Mouse (Mus musculus): Measurements from ENCODE around the gene Usp9x. TPM values are rescaled to one million over a fixed set of nuclear protein-coding genes. Genes with fewer than 3 reads are reported as not detected.

Usp9x gene
- polyA plus RNA-seq, 1 experiment from 2014 or later = 32.4 TPM

- peak; percentile 90 for DNase-seq (ENCODE audit: low spot score)
- Histone ChIP-seq H3K4me1 (replicated peaks) (peaks cover 6% of the 10 kb centered on the region; the same call in 1 of the 2 replicates), H3K4me3 (peak overlapping the region; percentile 42), H3K36me3 (no peaks in the 10 kb centered on the region), H3K27ac (peak overlapping the region; percentile 83), H3K27me3 (ENCODE audit: insufficient read depth, poor library complexity, severe bottlenecking) (peaks cover 23% of the 10 kb centered on the region), H3K9me3 (no peaks in the 10 kb centered on the region)
- WGBS = 24% methylated on average over 23 of the region's 23 CpGs
Observed at GRCm38 (mm10) chrX:13207512-13208341, 136.4 kb downstream of the Usp9x start.

- Histone ChIP-seq H3K36me3 (no peaks in the 10 kb centered on the region), H3K4me1 (replicated peaks) (peaks cover 6% of the 10 kb centered on the region; the same call in 1 of the 2 replicates), H3K27ac (peak overlapping the region; percentile 83), H3K4me3 (peak overlapping the region; percentile 42), H3K9me3 (no peaks in the 10 kb centered on the region), H3K27me3 (ENCODE audit: insufficient read depth, poor library complexity, severe bottlenecking) (peaks cover 23% of the 10 kb centered on the region)
- no peak for DNase-seq (ENCODE audit: low spot score)
- WGBS = 45% methylated on average over 6 of the region's 6 CpGs
Observed at GRCm38 (mm10) chrX:13208404-13208803, 137.1 kb downstream of the Usp9x start.

- Histone ChIP-seq H3K4me1 (replicated peaks) (no peaks in the 10 kb centered on the region), H3K27me3 (ENCODE audit: insufficient read depth, poor library complexity, severe bottlenecking) (peaks cover 18% of the 10 kb centered on the region), H3K4me3 (no peak overlapping the region), H3K27ac (no peak overlapping the region), H3K9me3 (no peaks in the 10 kb centered on the region), H3K36me3 (no peaks in the 10 kb centered on the region)
- no peak for DNase-seq (ENCODE audit: low spot score)
- 73% methylated on average over 1 of the region's 1 CpGs for WGBS
Observed at GRCm38 (mm10) chrX:13214275-13214674, 143.0 kb downstream of the Usp9x start.

Other genes starting within 250 kb of the Usp9x start
- 102 and 144 TPM in 2 replicates for gene Ddx3x, start 209.5 kb downstream of the Usp9x start, polyA plus RNA-seq (2016; fragmentation: Nextera tagmentation; extraction: Ambion mirVana)